Mouse (Mus musculus) Muller cell, postnatal 12 days (primary cell): Measurements from ENCODE around the gene Invs.
A peak's percentile ranks its signal among the peaks of the same experiment; 100 is the strongest.

ENCODE experiments used
- DNase-seq: peaks from one replicate; pipeline ENCODE4 v3.0.0-alpha.2; 2015; ENCODE audit errors: inconsistent ontology term

Gene Invs

GRCm38 (mm10) chr4:48454106-48454773, 174.7 kb downstream of the Invs start:
- no peak for DNase-seq

GRCm38 (mm10) chr4:48458436-48458835, 178.9 kb downstream of the Invs start:
- DNase-seq: no peak

- no peak for DNase-seq
Measured at GRCm38 (mm10) chr4:48461060-48461459, 181.5 kb downstream of the Invs start.

- DNase-seq: no peak
Measured at GRCm38 (mm10) chr4:48470977-48471376, 191.4 kb downstream of the Invs start.

- peak; percentile 5 for DNase-seq
Measured at GRCm38 (mm10) chr4:48472052-48472791, 192.7 kb downstream of the Invs start.

GRCm38 (mm10) chr4:48472792-48473650, 193.5 kb downstream of the Invs start, which contains the start of gene Tex10:
Gene Tex10, minus strand, starts transcription at chr4:48473459.
- peak; percentile 90 for DNase-seq

GRCm38 (mm10) chr4:48473651-48474011, 194.1 kb downstream of the Invs start:
- no peak for DNase-seq

- DNase-seq: peak; percentile 11
Measured at GRCm38 (mm10) chr4:48481287-48481686, 201.7 kb downstream of the Invs start.
